Mouse (Mus musculus) heart, embryonic 11.5 days (tissue): ENCODE results near the gene Odf3l2. TPM values are rescaled to one million over a fixed set of nuclear protein-coding genes. Genes with fewer than 3 reads are reported as not detected.

Experiments used
- ATAC-seq: fragments of 200-750 bp; cut with Nextera tagmentation; replicated peaks from 2 replicates; pipeline ENCODE4 v1.8.0; 2017; ENCODE audit warnings: moderate library complexity; ENCODE audit not compliant: insufficient number of reproducible peaks, low FRiP score, low TSS enrichment
- H3K27ac ChIP-seq: fragments of 300-500 bp; sonication (generic); 2 replicates; pipeline ENCODE4 v1.5.1; 2014; ENCODE audit warnings: mild to moderate bottlenecking, low read depth, low read length
- H3K27me3 ChIP-seq: fragments of 300-500 bp; sonication (generic); 2 replicates; pipeline ENCODE4 v1.6.1; 2014; ENCODE audit warnings: mild to moderate bottlenecking, low read length, mixed read lengths; ENCODE audit not compliant: control insufficient read depth, insufficient read depth
- H3K36me3 ChIP-seq: fragments of 300-500 bp; sonication (generic); 2 replicates; pipeline ENCODE4 v1.6.1; 2014; ENCODE audit warnings: mild to moderate bottlenecking, low read length, moderate library complexity, mixed read lengths; ENCODE audit not compliant: control insufficient read depth, insufficient read depth
- H3K4me1 ChIP-seq: fragments of 300-500 bp; sonication (generic); 2 replicates; pipeline ENCODE4 v1.6.1; 2014; ENCODE audit warnings: low read length; ENCODE audit not compliant: control insufficient read depth, insufficient read depth
- H3K4me2 ChIP-seq: fragments of 300-500 bp; sonication (generic); 2 replicates; pipeline ENCODE4 v1.6.1; 2014; ENCODE audit warnings: mild to moderate bottlenecking, moderate library complexity
- H3K4me3 ChIP-seq: fragments of 300-500 bp; sonication (generic); 2 replicates; pipeline ENCODE4 v1.5.1; 2014; ENCODE audit warnings: low read depth, low read length
- H3K9ac ChIP-seq: fragments of 300-500 bp; sonication (generic); 2 replicates; pipeline ENCODE4 v1.6.1; 2014; ENCODE audit warnings: mild to moderate bottlenecking, low read depth, low read length, moderate library complexity
- H3K9me3 ChIP-seq: fragments of 300-500 bp; sonication (generic); replicated peaks from 2 replicates; pipeline ENCODE4 v1.6.1; 2016; ENCODE audit warnings: low read length; ENCODE audit not compliant: control insufficient read depth
- WGBS: fragments of 180-500 bp; shearing (Covaris S2); extraction: QIAGEN DNeasy Blood & Tissue Kit; methylation state at CpG from one replicate; pipeline ENCODE4 v1.1.7; 2014; ENCODE audit not compliant: insufficient replicate concordance; 5-methylcytosine and 5-hydroxymethylcytosine counted together
- polyA plus RNA-seq: library from polyadenylated mRNA; unstranded; fragments of >200 nt; fragmentation: Nextera tagmentation; extraction: Ambion mirVana; gene quantifications from 2 replicates; pipeline ENCODE4 v1.2.1, GENCODE M21; 2014

The Odf3l2 gene
- polyA plus RNA-seq, 1 experiment from 2014 or later, result not detected

GRCm38 (mm10) chr10:79594111-79594510 is 51.4 kb downstream of the Odf3l2 start:
- Histone ChIP-seq H3K4me2 (no peak overlapping the region), H3K36me3 (no peaks in the 10 kb centered on the region), H3K4me1 (no peaks in the 10 kb centered on the region), H3K9me3 (no peaks in the 10 kb centered on the region), H3K27ac (no peak overlapping the region), H3K9ac (no peak overlapping the region), H3K4me3 (no peak overlapping the region), H3K27me3 (peaks cover 9% of the 10 kb centered on the region)
- ATAC-seq, result no peak
- 43% methylated on average over 6 of the region's 6 CpGs for WGBS

DNA sequence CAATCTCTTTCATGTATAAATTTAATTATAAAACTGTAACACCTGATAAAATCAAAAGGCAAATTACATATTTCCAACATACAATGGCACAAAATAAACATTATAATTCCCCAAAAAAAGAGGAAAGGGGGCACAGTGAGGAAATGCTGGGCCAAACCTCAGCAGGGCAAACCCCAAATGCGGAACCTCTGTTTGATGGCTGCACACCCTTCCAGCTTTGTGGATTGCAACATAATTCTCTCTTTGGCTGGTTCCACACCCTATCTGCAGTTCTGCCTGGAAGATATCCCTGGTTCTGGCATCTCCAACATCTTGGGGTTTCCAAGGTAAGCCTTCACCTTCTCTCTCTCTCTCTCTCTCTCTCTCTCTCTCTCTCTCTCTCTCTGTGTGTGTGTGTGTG is 54.8 kb downstream of the Odf3l2 start:
- Histone ChIP-seq H3K9me3 (no peaks in the 10 kb centered on the region), H3K27me3 (peaks cover 6% of the 10 kb centered on the region), H3K27ac (no peak overlapping the region), H3K4me1 (no peaks in the 10 kb centered on the region), H3K9ac (no peak overlapping the region), H3K36me3 (no peaks in the 10 kb centered on the region), H3K4me2 (no peak overlapping the region), H3K4me3 (no peak overlapping the region)
- ATAC-seq, result no peak
- 89% methylated on average over 1 of the region's 1 CpGs for WGBS

Other genes starting within 250 kb of the Odf3l2 start
- gene Vmn2r83, start 177.0 kb downstream of the Odf3l2 start, polyA plus RNA-seq, result not detected in 2 replicates
- gene Plpp2, start 111.9 kb downstream of the Odf3l2 start, polyA plus RNA-seq, result 14.2 and 15.6 TPM in 2 replicates
- gene Mier2, start 90.5 kb downstream of the Odf3l2 start, polyA plus RNA-seq, result 26.5 and 29.3 TPM in 2 replicates
- not detected in 2 replicates for gene Theg, start 58.4 kb downstream of the Odf3l2 start, polyA plus RNA-seq
- not detected in 2 replicates for gene C2cd4c, start 31.7 kb downstream of the Odf3l2 start, polyA plus RNA-seq
- 1.3 and 2.6 TPM in 2 replicates for gene Shc2, start 7.8 kb downstream of the Odf3l2 start, polyA plus RNA-seq
- gene Madcam1, start 18.8 kb upstream of the Odf3l2 start, polyA plus RNA-seq, result 1.1 and 1.5 TPM in 2 replicates
- 47.4 and 48.6 TPM in 2 replicates for gene Tpgs1, start 23.6 kb upstream of the Odf3l2 start, polyA plus RNA-seq
- gene Cdc34, start 36.5 kb upstream of the Odf3l2 start, polyA plus RNA-seq, result 159 and 164 TPM in 2 replicates
- gene Gzmm, start 43.3 kb upstream of the Odf3l2 start, polyA plus RNA-seq, result 0.40 and 1.0 TPM in 2 replicates
- gene Bsg, start 58.8 kb upstream of the Odf3l2 start, polyA plus RNA-seq, result 1,233 and 1,252 TPM in 2 replicates
- gene Hcn2, start 70.9 kb upstream of the Odf3l2 start, polyA plus RNA-seq, result 0.13 and 0.14 TPM in 2 replicates
- 22.7 and 23.6 TPM in 2 replicates for gene Polrmt, start 100.8 kb upstream of the Odf3l2 start, polyA plus RNA-seq
- 0.26 TPM in 1 of 2 replicates, not detected in the other for gene Fgf22, start 109.3 kb upstream of the Odf3l2 start, polyA plus RNA-seq
- gene Rnf126, start 121.2 kb upstream of the Odf3l2 start, polyA plus RNA-seq, result 63.1 and 69.0 TPM in 2 replicates
- gene Fstl3, start 131.5 kb upstream of the Odf3l2 start, polyA plus RNA-seq, result 11.4 TPM in 2 replicates
- gene Prss57, start 145.2 kb upstream of the Odf3l2 start, polyA plus RNA-seq, result not detected in 2 replicates
- 66.6 and 70.1 TPM in 2 replicates for gene Palm, start 147.8 kb upstream of the Odf3l2 start, polyA plus RNA-seq
- 0.63 and 0.89 TPM in 2 replicates for gene Misp, start 175.3 kb upstream of the Odf3l2 start, polyA plus RNA-seq
- 112 TPM in 2 replicates for gene Ptbp1, start 208.7 kb upstream of the Odf3l2 start, polyA plus RNA-seq
- gene Prtn3, start 228.7 kb upstream of the Odf3l2 start, polyA plus RNA-seq, result 2.5 and 3.9 TPM in 2 replicates
- gene Plppr3, start 228.9 kb upstream of the Odf3l2 start, polyA plus RNA-seq, result 14.1 and 14.3 TPM in 2 replicates
- 0.31 and 0.49 TPM in 2 replicates for gene Elane, start 240.5 kb upstream of the Odf3l2 start, polyA plus RNA-seq
- gene Cfd, start 245.1 kb upstream of the Odf3l2 start, polyA plus RNA-seq, result not detected in 2 replicates